Mouse (Mus musculus): ENCODE results near the gene Tnfaip8l1.

- TF ChIP-seq CTCF (IDR thresholded peaks at IDR 0.05; ENCODE audit: borderline replicate concordance, insufficient read depth, low read depth, low read length) (no peak), POLR2A (IDR thresholded peaks at IDR 0.05; ENCODE audit: borderline replicate concordance, insufficient read depth, low read length) (no peak)
Observed at GRCm38 (mm10) chr17:56131136-56131535, 31.1 kb upstream of the Tnfaip8l1 start.

Measured in cerebellum, adult 2 months (tissue).